Mouse (Mus musculus) heart, adult 2 months (tissue): ENCODE measurements at regions not wholly inside any gene's neighbourhood (a gene's known extent, or its start where the extent isn't known, plus 50 kb on each side); places are given as distances from the start of the nearest gene placed in this dataset.

Source experiments
- DNase-seq, 2 experiments: peaks; one replicate each; pipeline ENCODE4 v3.0.0; 2021
- H3K27ac ChIP-seq: fragments of 200-600 bp; 2 replicates; pipeline ENCODE4 v1.8.1; 2022
- H3K27me3 ChIP-seq: fragments of 200-500 bp; 2 replicates; pipeline ENCODE4 v1.6.1; 2012; ENCODE audit warnings: mild to moderate bottlenecking, low read length, inconsistent platforms, mixed read lengths; ENCODE audit not compliant: control insufficient read depth, insufficient read depth
- H3K36me3 ChIP-seq: fragments of 200-500 bp; 2 replicates; pipeline ENCODE4 v1.6.1; 2012; ENCODE audit warnings: low read length, inconsistent platforms; ENCODE audit not compliant: control insufficient read depth, insufficient read depth
- H3K4me1 ChIP-seq: fragments of 200-500 bp; 2 replicates; pipeline ENCODE4 v1.6.1; 2011; ENCODE audit warnings: low read length; ENCODE audit not compliant: control insufficient read depth, insufficient read depth
- H3K4me3 ChIP-seq: fragments of 200-600 bp; 2 replicates; pipeline ENCODE4 v1.8.1; 2022
- H3K79me2 ChIP-seq: fragments of 200-500 bp; replicated peaks from 2 replicates; pipeline ENCODE4 v1.6.1; 2012; ENCODE audit warnings: mild to moderate bottlenecking, inconsistent platforms, low read length, moderate library complexity, mixed read lengths; ENCODE audit not compliant: control insufficient read depth, insufficient read depth
- H3K9ac ChIP-seq: fragments of 200-500 bp; 2 replicates; pipeline ENCODE4 v1.6.1; 2012; ENCODE audit warnings: low read depth, mild to moderate bottlenecking, control low read depth, inconsistent platforms, low read length, mixed read lengths
- CTCF ChIP-seq: fragments of 200-600 bp; IDR thresholded peaks from 2 replicates; pipeline ENCODE4 v1.8.1; 2022; ENCODE audit warnings: antibody characterized with exemption, mild to moderate bottlenecking, moderate library complexity
- EP300 ChIP-seq: fragments of 200-500 bp; IDR thresholded peaks from 2 replicates; pipeline ENCODE4 v1.6.1; 2011; ENCODE audit warnings: low read depth, low read length, control low read depth; ENCODE audit not compliant: insufficient read depth
- POLR2A ChIP-seq: fragments of 200-500 bp; IDR thresholded peaks from 2 replicates; pipeline ENCODE4 v1.6.1; 2011; ENCODE audit warnings: mild to moderate bottlenecking, low read depth, low read length, control low read depth; ENCODE audit not compliant: insufficient read depth
- WGBS: fragments of 180-500 bp; shearing (Covaris S2); methylation state at CpG from one replicate; pipeline ENCODE4 v1.1.7; 2018; 5-methylcytosine and 5-hydroxymethylcytosine counted together
- intact Hi-C: fragments of 180-260 bp; cut with DNase I; formaldehyde crosslinking; loops from one replicate; pipeline ENCODE4 v1.15.1; 2025

DNA sequence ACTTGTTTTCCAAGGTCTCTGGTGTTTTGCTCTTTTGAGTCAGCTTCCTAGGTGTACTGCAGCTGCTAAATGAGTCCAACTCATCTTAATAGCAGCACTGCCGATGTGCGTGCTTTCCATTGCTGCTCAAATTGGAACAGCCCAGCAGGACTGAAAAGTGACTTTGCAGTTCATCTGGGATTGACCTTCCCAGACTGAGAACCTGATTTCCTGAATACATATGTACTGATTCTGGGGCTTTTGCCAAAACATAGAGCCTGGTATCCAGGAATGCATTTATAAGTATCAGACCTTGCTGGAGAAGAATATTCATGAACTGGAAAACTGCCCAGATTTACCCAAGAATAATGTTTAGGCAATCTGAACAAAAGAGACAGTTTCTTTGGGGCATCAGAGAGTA, 1579.0 kb upstream of the Sel1l start:
- intact Hi-C loops, result no loop called here
- no peak overlapping the region for H3K4me3 ChIP-seq
- 87% methylated on average over 2 of the region's 2 CpGs for WGBS

DNA sequence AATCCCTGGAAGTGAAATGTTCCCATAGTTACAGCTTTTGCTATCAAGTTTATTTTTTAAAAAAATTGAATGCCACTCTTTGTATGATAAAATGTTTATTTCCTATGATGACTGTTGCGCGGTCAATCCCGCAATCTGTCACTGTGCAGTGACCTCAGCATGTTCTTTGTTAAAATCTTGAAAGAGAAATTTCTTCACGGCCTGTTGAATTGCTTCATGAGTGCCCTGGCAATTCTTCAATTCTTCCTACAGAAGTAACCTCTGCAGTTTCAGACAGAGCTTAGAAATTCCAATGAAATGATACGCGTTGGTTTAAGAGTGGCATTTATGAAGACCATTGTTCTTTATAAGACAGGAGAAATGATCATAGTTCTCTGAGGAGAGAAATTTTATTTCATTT, 1567.4 kb upstream of the Sel1l start:
- intact Hi-C loops, result no loop called here
- Histone ChIP-seq H3K27ac (no peak overlapping the region), H3K4me3 (no peak overlapping the region), H3K4me1 (no peaks in the 10 kb centered on the region), H3K9ac (no peak overlapping the region), H3K27me3 (no peaks in the 10 kb centered on the region), H3K36me3 (no peaks in the 10 kb centered on the region), H3K79me2 (no peaks in the 10 kb centered on the region)
- DNase-seq, result no peak
- no peak for TF ChIP-seq CTCF
- TF ChIP-seq POLR2A, result no peak
- no peak for TF ChIP-seq EP300
- 83% methylated on average over 6 of the region's 6 CpGs for WGBS

More for the DNA sequence above, 1579.0 kb upstream of the Sel1l start:
- DNase-seq, result no peak
- Histone ChIP-seq H3K36me3 (no peaks in the 10 kb centered on the region), H3K9ac (no peak overlapping the region), H3K4me1 (no peaks in the 10 kb centered on the region), H3K79me2 (no peaks in the 10 kb centered on the region), H3K27me3 (no peaks in the 10 kb centered on the region), H3K27ac (no peak overlapping the region)
- TF ChIP-seq CTCF (no peak), POLR2A (no peak), EP300 (no peak)

DNA sequence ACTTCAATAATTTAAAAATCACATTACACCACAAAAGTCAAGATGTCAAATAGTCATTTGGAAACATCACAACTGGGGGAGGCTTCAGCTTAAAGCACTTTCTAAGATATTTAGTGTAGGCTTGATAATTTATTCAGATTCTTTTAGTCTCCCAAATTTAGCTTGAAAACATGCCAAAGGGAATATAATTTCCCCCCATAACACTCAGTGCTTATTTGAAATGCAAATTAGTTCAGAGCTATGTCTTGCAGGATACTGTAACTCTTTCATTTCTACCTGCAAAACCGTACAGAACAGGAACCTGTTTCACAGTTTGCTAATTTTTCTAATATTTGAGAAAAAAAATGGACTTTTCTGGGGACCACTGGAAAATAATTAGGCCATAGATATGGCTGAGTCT, 1566.8 kb upstream of the Sel1l start:
- intact Hi-C loops, result no loop called here
- Histone ChIP-seq H3K4me3 (no peak overlapping the region), H3K79me2 (no peaks in the 10 kb centered on the region), H3K27ac (no peak overlapping the region), H3K27me3 (no peaks in the 10 kb centered on the region), H3K36me3 (no peaks in the 10 kb centered on the region), H3K9ac (no peak overlapping the region), H3K4me1 (no peaks in the 10 kb centered on the region)
- DNase-seq, result no peak
- WGBS, result 67% methylated on average over 1 of the region's 1 CpGs
- TF ChIP-seq EP300 (no peak), CTCF (no peak), POLR2A (no peak)

DNA sequence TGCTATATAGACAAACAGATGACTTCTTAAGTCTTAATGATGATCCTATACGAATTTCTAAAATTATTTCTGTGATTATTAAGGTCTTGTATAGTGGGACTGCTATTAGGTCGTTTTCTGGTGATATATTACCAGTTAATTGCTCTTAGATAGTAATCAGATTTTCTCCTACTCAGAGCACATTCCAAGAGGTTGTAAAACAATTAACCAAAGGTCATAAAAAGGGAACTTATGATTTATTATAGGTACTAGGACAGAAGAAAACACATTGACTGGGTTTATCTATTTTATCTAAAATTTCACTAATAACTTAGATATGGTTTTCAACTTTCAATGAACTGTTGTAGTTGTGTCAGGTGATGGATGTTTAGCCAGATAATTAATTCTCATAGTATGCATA, 1536.6 kb upstream of the Sel1l start:
- Histone ChIP-seq H3K79me2 (no peaks in the 10 kb centered on the region), H3K36me3 (no peaks in the 10 kb centered on the region), H3K9ac (no peak overlapping the region), H3K4me1 (no peaks in the 10 kb centered on the region), H3K27ac (no peak overlapping the region), H3K27me3 (no peaks in the 10 kb centered on the region), H3K4me3 (no peak overlapping the region)
- 19% methylated on average over 2 of the region's 2 CpGs for WGBS
- DNase-seq, result no peak
- intact Hi-C loops, result no loop called here
- no peak for TF ChIP-seq CTCF
- no peak for TF ChIP-seq POLR2A
- no peak for TF ChIP-seq EP300

DNA sequence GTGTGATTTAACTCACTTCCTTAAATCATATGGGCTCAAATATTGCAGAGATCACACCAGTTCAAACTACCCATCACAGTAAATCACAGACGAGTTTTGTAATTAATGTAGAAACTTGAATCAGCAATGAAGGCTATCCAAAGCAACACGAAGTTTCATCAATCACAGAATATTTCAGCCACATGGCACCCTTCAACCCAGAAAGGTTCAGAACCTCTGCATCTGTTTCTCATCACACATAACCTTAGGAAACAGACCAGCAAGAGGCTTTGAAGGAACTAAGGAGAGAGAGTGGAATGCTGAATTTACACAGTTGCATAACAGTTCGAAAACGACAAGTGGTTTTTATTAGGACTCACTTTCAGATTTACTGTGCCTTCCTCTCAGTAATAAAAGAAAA, 1494.0 kb upstream of the Sel1l start:
- Histone ChIP-seq H3K79me2 (no peaks in the 10 kb centered on the region), H3K4me1 (no peaks in the 10 kb centered on the region), H3K4me3 (no peak overlapping the region), H3K27ac (no peak overlapping the region), H3K9ac (no peak overlapping the region), H3K36me3 (no peaks in the 10 kb centered on the region), H3K27me3 (no peaks in the 10 kb centered on the region)
- 62% methylated on average over 4 of the region's 4 CpGs for WGBS
- no peak for DNase-seq
- TF ChIP-seq EP300, result no peak
- intact Hi-C loops, result no loop called here

DNA sequence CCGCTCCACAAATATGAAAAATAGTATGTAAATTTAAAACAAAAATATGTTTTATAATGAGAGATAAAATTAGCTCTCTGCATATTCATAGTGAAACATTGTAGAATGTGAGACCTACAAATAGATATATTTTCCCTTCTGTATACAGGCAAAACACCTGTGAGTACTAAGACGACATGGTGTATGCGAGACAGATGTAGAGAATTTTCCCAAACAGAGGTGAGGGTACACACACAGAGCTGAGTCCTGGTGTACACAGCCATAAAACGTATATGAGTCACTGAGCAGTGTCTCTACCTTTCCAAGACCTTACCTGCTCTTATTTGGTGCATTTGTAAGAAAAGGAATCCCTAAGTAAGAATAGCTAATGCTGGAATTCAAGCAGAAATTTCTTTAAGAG, 1493.6 kb upstream of the Sel1l start:
- Histone ChIP-seq H3K36me3 (no peaks in the 10 kb centered on the region), H3K27ac (no peak overlapping the region), H3K27me3 (no peaks in the 10 kb centered on the region), H3K4me1 (no peaks in the 10 kb centered on the region), H3K4me3 (no peak overlapping the region), H3K79me2 (no peaks in the 10 kb centered on the region), H3K9ac (no peak overlapping the region)
- no peak for TF ChIP-seq CTCF
- no peak for TF ChIP-seq POLR2A
- no peak for TF ChIP-seq EP300
- intact Hi-C loops, result no loop called here
- WGBS, result 70% methylated on average over 4 of the region's 4 CpGs
- no peak for DNase-seq

DNA sequence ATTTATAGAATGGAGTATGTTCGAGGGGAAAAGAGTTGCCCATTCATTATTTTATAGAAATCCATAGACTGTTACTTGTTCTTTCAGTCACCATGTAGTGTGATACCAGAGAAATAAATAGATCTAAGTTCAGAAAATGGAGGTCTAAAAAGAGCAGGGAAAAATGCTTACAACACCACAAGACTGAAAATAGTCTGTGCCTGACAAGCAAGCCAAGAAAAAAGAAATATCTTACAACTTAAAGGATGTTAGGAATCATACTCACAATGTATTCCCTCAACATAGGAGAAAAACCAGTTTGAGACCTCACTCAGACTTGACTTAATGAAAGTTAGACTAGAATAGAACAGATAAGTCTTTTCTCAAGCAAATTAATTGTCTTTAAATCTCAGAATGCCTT, 1486.6 kb upstream of the Sel1l start:
- Histone ChIP-seq H3K4me3 (no peak overlapping the region), H3K4me1 (no peaks in the 10 kb centered on the region), H3K9ac (no peak overlapping the region), H3K27ac (no peak overlapping the region), H3K79me2 (no peaks in the 10 kb centered on the region), H3K36me3 (no peaks in the 10 kb centered on the region), H3K27me3 (no peaks in the 10 kb centered on the region)
- intact Hi-C loops, result no loop called here
- TF ChIP-seq CTCF, result no peak
- no peak for DNase-seq
- 76% methylated on average over 1 of the region's 1 CpGs for WGBS
